Mouse (Mus musculus) brain, adult 2 months (tissue): ENCODE results near the gene S1pr2.
"Not testable (repeated sequence)": the region's sequence is repeated elsewhere in the genome, so short reads cannot be mapped to it uniquely, and the experiment has no call there.

Experiments used
- DNase-seq: peaks from one replicate; pipeline ENCODE4 v3.0.0; 2011; ENCODE audit warnings: low read depth, low spot score

S1pr2 gene

DNA sequence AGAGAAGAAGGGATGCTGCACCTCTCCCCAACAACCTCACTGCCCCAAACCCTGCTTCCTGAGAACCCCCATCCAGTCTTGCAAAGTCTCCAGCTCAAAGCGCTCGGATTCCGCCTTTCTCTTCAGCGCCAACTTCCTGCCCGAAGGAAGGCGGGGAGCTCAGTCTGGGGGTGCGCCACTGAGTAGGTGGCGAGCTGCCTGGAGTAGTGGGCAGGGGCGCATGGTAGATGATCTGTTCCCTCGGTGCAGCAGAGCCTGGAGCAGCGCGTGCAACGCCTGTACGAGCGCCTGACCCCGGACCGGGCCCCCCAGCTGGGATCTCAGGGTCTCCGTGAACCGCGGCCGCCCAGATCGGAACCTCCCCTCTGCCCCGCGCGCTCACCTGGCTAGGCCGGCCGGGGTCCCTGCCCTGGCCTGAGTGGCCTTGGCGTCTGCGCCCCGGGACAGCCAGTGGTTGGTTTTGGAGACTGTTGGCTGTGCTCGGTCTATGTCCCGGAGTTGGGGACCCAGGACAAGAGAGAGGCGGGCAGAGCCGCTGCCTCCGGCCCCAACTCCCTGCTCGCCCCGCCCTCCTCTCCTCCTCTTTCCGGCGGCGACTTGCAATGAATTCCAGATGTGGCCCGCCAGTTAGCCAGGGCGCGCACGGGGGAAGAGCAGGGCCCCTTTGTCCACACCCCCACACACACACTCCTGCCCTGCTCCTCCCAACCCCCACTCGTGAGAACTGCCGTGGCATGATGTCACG is at the start of gene S1pr2:
Gene S1pr2 (minus strand): TSS at position 566 of the 745 bp plus-strand sequence.
- peak; percentile 50 for DNase-seq

DNA sequence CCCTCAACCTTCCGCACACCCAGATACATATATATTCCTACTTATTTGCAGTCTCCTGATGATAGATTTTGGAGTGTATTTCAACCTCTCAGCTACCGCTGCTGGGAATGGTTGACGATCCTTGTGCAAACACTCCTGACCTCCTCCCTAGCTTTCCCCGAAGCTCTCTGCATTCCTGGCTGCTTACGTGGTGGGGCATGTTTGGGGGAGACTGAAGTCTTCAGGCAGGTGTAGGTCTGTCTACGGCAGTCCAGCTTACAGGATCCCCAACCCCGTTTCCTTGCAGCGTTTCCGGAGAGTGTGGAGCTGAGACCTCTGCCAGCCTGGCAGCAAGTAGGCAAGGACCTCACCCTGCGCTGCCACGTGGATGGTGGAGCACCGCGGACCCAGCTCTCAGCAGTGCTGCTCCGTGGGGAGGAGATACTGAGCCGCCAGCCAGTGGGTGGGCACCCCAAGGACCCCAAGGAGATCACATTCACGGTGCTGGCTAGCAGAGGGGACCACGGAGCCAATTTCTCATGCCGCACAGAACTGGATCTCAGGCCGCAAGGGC is 48.8 kb upstream of the S1pr2 start:
- no peak for DNase-seq

GRCm38 (mm10) chr9:21022726-21023125 is 46.1 kb upstream of the S1pr2 start:
- DNase-seq: no peak

GRCm38 (mm10) chr9:21022288-21022687 is 45.7 kb upstream of the S1pr2 start:
- no peak for DNase-seq

- no peak for DNase-seq
Measured at GRCm38 (mm10) chr9:21021363-21021762, 44.8 kb upstream of the S1pr2 start.

GRCm38 (mm10) chr9:21018600-21018999 is 42.0 kb upstream of the S1pr2 start:
- no peak for DNase-seq

GRCm38 (mm10) chr9:21017177-21017575 is 40.6 kb upstream of the S1pr2 start:
- DNase-seq: no peak

- no peak for DNase-seq
Measured at GRCm38 (mm10) chr9:21016331-21017176, 40.0 kb upstream of the S1pr2 start.

DNA sequence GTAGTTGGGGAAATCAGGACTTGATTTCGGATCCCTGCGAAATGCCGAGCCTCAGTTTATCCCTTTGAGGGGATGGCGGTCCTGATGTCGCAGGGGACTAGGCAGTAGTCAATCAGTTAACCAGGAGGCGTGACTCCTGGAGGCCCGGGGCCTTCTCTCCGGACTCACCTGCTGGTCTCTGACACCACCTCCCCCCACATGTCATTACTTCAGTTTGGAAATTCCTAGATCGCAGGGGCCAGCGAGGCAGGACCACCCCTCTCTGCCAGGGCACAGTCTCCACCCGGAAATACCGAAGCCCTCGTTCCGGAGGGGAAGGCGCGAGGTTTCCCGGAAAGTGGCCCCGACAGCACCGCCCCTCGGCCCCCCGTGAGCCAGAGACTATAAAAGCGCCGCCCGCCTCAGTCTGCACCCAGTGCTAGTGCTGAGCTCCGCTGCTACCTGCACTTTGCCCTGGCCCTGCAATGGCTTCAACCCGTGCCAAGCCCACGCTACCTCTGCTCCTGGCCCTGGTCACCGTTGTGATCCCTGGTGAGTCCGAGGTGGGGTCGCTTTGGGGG is 39.1 kb upstream of the S1pr2 start, which contains the start of gene Icam1:
Gene Icam1 (plus strand): TSS at position 415 of the 560 bp plus-strand sequence.
- DNase-seq: no peak

DNA sequence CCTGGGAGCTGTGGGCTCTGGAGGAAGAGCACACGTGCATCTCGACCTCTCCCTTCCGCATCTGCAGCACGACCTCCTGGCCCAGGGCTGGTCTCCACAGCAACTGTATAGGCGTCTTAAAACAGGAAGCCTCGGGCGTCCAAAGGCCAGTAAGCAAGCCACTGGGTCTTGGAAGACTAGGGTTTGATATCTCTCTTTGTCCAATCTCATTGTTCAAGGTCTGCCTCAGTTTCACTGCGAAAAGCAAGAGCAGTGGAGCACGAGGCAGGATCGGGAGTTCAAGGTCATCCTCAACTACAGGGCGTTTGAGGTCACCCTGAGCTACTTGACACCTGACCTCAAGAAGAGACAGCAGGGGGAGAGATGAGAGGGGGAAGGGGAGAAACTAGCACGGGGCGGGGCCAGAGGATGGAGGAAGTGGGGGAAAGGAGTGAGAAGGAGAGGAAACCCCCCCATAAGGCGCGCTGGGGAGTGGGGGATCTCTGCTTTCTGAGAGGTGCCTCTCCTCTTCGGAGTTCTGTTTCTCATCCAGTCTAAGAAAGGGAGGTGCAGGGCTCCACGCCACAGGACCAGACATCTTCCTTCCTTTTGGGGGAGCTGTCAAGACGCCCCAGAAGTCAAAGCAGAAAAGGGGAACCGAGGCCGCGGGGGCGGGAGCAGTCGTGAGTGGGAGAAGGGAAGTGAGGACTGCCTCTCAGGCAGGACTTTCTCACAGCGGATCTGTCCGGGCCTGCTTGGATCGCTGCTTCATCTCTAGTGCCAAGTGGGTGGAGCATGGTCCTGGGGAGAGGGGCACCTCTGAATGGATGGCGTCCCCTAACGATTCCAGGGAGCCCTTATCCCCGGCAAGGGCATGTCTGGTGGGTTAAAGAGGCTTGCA is 38.4 kb upstream of the S1pr2 start:
- peak; percentile 46 for DNase-seq

DNA sequence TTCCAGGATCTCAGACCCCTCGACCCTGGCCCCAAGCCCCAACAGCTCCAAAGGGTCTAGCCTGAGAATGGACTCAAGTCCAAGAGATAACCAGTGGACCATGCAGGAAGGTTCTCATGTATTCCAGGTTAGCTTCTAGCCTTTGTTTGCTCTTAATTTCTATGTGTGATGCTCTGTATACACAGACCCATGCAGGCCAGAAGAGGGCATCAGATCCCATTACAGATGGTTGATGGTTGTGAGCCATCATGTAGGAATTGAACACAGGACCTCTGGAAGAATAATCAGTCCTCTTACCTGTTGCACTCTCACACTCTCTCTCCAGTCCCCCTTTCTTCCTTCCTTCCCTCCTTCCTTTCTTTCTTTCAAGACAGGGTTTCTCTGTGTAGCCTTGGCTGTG is 35.8 kb upstream of the S1pr2 start:
- DNase-seq: no peak

GRCm38 (mm10) chr9:21011846-21012312 is 35.3 kb upstream of the S1pr2 start:
- DNase-seq: peak; percentile 39

- DNase-seq: not testable (repeated sequence)
Measured at GRCm38 (mm10) chr9:21010939-21011541, 34.5 kb upstream of the S1pr2 start.

- no peak for DNase-seq
Measured at GRCm38 (mm10) chr9:21010362-21010761, 33.8 kb upstream of the S1pr2 start.

GRCm38 (mm10) chr9:21008007-21008406 is 31.4 kb upstream of the S1pr2 start:
- no peak for DNase-seq

DNA sequence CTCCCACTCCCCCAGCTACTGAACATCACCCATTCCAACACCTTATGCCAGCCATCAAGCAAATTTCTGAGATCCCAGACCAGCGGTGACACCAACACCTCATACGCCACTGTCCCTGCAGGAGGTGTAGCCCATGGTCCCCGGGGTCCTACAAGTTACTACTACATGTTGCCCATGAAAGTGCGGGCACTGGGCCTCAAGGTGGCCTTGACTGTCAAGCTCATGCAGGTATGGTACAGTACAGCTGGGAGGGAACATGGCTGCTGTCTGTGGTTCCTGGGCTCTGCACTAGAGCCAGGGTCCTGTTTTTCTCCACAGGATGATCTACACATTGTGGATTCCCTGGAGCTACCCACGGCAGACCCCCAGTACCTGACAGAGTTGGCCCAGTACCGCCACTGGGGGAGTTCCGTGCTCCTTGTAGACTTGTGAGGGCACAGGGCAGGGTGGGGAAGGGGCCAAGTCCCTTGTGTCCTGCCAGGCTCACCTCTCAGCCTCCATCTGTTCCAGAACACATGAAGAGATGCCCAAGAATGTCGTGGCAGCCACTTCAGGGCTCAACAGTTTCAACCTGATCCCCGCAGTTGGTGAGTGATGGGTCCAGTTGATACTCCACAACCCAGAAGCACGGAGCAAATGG is 30.9 kb upstream of the S1pr2 start:
- no peak for DNase-seq

DNA sequence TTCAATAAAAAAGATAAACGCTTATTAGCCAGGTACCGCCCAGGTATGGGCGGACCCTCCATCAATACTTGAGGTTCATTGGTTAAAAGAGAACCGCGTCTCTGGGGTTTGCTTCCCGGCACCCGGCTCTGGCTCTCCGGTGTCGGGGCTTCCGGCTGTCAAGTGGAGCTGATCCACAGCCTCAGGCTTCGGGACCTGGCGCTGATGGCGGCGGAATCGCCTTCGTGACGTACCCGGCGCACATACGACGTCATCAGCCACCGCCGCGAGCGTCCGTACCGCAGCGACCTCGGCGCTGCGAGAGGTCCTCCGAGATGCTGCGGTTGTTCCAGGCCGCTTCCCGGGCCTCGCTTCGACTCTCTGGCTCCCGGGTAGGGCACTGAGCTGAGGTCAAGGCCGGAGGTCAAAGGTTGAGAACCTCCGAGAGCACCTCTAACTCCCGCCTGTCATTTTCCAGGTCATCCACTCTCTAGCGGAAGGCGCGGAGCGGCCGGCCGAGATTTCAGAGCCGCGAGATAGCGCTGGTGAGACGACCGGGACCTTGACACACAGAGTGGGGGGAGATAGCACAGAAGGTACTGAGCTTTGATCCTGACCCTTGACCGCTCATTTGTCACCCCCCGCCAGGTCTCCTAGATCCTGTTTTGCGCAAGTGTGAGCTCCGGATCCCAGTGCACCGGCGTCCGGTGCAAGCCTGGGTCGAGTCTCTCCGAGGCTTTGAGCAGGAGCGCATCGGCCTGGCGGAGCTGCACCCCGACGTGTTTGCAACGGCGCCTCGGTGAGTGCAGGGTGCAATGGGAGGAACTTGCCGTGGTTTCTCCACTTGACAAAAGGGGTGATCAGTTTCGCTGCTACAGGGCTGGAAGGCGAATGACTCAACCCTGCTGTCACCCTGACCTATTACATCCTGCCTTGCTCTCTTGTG is 26.3 kb upstream of the S1pr2 start, which contains the start of gene Mrpl4:
Gene Mrpl4 (plus strand): TSS at position 112 of the 925 bp plus-strand sequence.
- peak; percentile 97 for DNase-seq

DNA sequence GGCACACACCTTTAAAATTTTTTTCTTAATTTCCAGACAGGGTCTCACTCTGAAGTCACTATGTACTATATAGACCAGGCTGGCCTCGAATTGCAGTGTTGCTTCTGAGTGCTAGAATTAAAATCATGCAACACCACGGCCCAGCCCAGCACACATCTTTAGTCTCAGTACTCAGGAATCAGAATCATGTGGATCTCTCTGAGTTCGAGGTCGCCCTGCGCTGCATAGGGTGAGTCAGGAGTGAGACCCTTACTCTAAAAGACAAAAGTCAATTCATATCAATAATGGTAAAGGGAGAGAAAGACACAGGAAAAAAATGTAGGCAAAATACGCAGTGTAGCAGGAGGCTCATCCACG is 25.7 kb upstream of the S1pr2 start:
- DNase-seq: no peak

- no peak for DNase-seq
Measured at GRCm38 (mm10) chr9:21001651-21002200, 25.1 kb upstream of the S1pr2 start.
